Mouse (Mus musculus): ENCODE measurements around the gene Ppp6c. TPM values are rescaled to one million over a fixed set of nuclear protein-coding genes. Genes with fewer than 3 reads are reported as not detected.

The Ppp6c gene
- polyA plus RNA-seq, 1 experiment, result 81.1 TPM

GRCm38 (mm10) chr2:39224621-39225020, 1.6 kb downstream of the Ppp6c start:
- H3K36me3 ChIP-seq (ENCODE audit: control insufficient read depth, insufficient read depth, low read length, poor library complexity, severe bottlenecking), result no peaks in the 10 kb centered on the region
- no peaks in the 10 kb centered on the region for H3K27me3 ChIP-seq (ENCODE audit: control insufficient read depth, insufficient read depth, low read length, poor library complexity, severe bottlenecking)
- H3K9ac ChIP-seq (ENCODE audit: low read depth, poor library complexity, severe bottlenecking), result 0 out of 2 replicates have a peak overlapping the region, but pooled peaks have one; percentile 84
- no peak overlapping the region for H3K4me3 ChIP-seq (ENCODE audit: low read depth, low read length)
- no peaks in the 10 kb centered on the region for H3K9me3 ChIP-seq (replicated peaks; ENCODE audit: control insufficient read depth, insufficient read depth, low read length, poor library complexity, severe bottlenecking)
- H3K4me1 ChIP-seq (ENCODE audit: control insufficient read depth, insufficient read depth, low read length), result no peaks in the 10 kb centered on the region
- no peak overlapping the region for H3K27ac ChIP-seq (ENCODE audit: insufficient read depth, low read length)
- TF ChIP-seq POLR2A (IDR thresholded peaks at IDR 0.05; ENCODE audit: insufficient read depth, low read length), result no peak
- no peak for TF ChIP-seq EP300 (IDR thresholded peaks at IDR 0.05; ENCODE audit: insufficient read depth, low read depth, low read length)
- no peak for TF ChIP-seq CTCF (IDR thresholded peaks at IDR 0.05; ENCODE audit: low read depth, low read length)

GRCm38 (mm10) chr2:39220010-39220409, 6.2 kb downstream of the Ppp6c start:
- Histone ChIP-seq H3K9ac (ENCODE audit: low read depth, poor library complexity, severe bottlenecking) (no peak overlapping the region), H3K27ac (ENCODE audit: insufficient read depth, low read length) (no peak overlapping the region), H3K4me1 (ENCODE audit: control insufficient read depth, insufficient read depth, low read length) (no peaks in the 10 kb centered on the region), H3K27me3 (ENCODE audit: control insufficient read depth, insufficient read depth, low read length, poor library complexity, severe bottlenecking) (no peaks in the 10 kb centered on the region), H3K36me3 (ENCODE audit: control insufficient read depth, insufficient read depth, low read length, poor library complexity, severe bottlenecking) (no peaks in the 10 kb centered on the region), H3K9me3 (replicated peaks; ENCODE audit: control insufficient read depth, insufficient read depth, low read length, poor library complexity, severe bottlenecking) (no peaks in the 10 kb centered on the region), H3K4me3 (ENCODE audit: low read depth, low read length) (no peak overlapping the region)
- no peak for TF ChIP-seq POLR2A (IDR thresholded peaks at IDR 0.05; ENCODE audit: insufficient read depth, low read length)
- no peak for TF ChIP-seq CTCF (IDR thresholded peaks at IDR 0.05; ENCODE audit: low read depth, low read length)
- TF ChIP-seq EP300 (IDR thresholded peaks at IDR 0.05; ENCODE audit: insufficient read depth, low read depth, low read length), result no peak

- no peaks in the 10 kb centered on the region for H3K4me1 ChIP-seq (ENCODE audit: control insufficient read depth, insufficient read depth, low read length)
- TF ChIP-seq POLR2A (IDR thresholded peaks at IDR 0.05; ENCODE audit: insufficient read depth, low read length) (no peak), EP300 (IDR thresholded peaks at IDR 0.05; ENCODE audit: insufficient read depth, low read depth, low read length) (no peak), CTCF (IDR thresholded peaks at IDR 0.05; ENCODE audit: low read depth, low read length) (no peak)
- H3K27me3 ChIP-seq (ENCODE audit: control insufficient read depth, insufficient read depth, low read length, poor library complexity, severe bottlenecking), result no peaks in the 10 kb centered on the region
- no peak overlapping the region for H3K9ac ChIP-seq (ENCODE audit: low read depth, poor library complexity, severe bottlenecking)
- H3K4me3 ChIP-seq (ENCODE audit: low read depth, low read length), result no peak overlapping the region
- no peaks in the 10 kb centered on the region for H3K36me3 ChIP-seq (ENCODE audit: control insufficient read depth, insufficient read depth, low read length, poor library complexity, severe bottlenecking)
- no peaks in the 10 kb centered on the region for H3K9me3 ChIP-seq (replicated peaks; ENCODE audit: control insufficient read depth, insufficient read depth, low read length, poor library complexity, severe bottlenecking)
- H3K27ac ChIP-seq (ENCODE audit: insufficient read depth, low read length), result no peak overlapping the region
Measured at GRCm38 (mm10) chr2:39219034-39219433, 7.2 kb downstream of the Ppp6c start.

- Histone ChIP-seq H3K9me3 (replicated peaks; ENCODE audit: control insufficient read depth, insufficient read depth, low read length, poor library complexity, severe bottlenecking) (no peaks in the 10 kb centered on the region), H3K4me1 (ENCODE audit: control insufficient read depth, insufficient read depth, low read length) (no peaks in the 10 kb centered on the region), H3K36me3 (ENCODE audit: control insufficient read depth, insufficient read depth, low read length, poor library complexity, severe bottlenecking) (no peaks in the 10 kb centered on the region), H3K27ac (ENCODE audit: insufficient read depth, low read length) (no peak overlapping the region), H3K4me3 (ENCODE audit: low read depth, low read length) (no peak overlapping the region), H3K9ac (ENCODE audit: low read depth, poor library complexity, severe bottlenecking) (no peak overlapping the region), H3K27me3 (ENCODE audit: control insufficient read depth, insufficient read depth, low read length, poor library complexity, severe bottlenecking) (no peaks in the 10 kb centered on the region)
- no peak for TF ChIP-seq POLR2A (IDR thresholded peaks at IDR 0.05; ENCODE audit: insufficient read depth, low read length)
- no peak for TF ChIP-seq CTCF (IDR thresholded peaks at IDR 0.05; ENCODE audit: low read depth, low read length)
- no peak for TF ChIP-seq EP300 (IDR thresholded peaks at IDR 0.05; ENCODE audit: insufficient read depth, low read depth, low read length)
Measured at GRCm38 (mm10) chr2:39217150-39217549, 9.1 kb downstream of the Ppp6c start.

GRCm38 (mm10) chr2:39210738-39211137, 15.5 kb downstream of the Ppp6c start:
- Histone ChIP-seq H3K4me3 (ENCODE audit: low read depth, low read length) (no peak overlapping the region), H3K4me1 (ENCODE audit: control insufficient read depth, insufficient read depth, low read length) (no peaks in the 10 kb centered on the region), H3K27me3 (ENCODE audit: control insufficient read depth, insufficient read depth, low read length, poor library complexity, severe bottlenecking) (no peaks in the 10 kb centered on the region), H3K9ac (ENCODE audit: low read depth, poor library complexity, severe bottlenecking) (no peak overlapping the region), H3K36me3 (ENCODE audit: control insufficient read depth, insufficient read depth, low read length, poor library complexity, severe bottlenecking) (peaks cover 2% of the 10 kb centered on the region; the same call in 1 of the 2 replicates), H3K9me3 (replicated peaks; ENCODE audit: control insufficient read depth, insufficient read depth, low read length, poor library complexity, severe bottlenecking) (no peaks in the 10 kb centered on the region), H3K27ac (ENCODE audit: insufficient read depth, low read length) (no peak overlapping the region)
- TF ChIP-seq CTCF (IDR thresholded peaks at IDR 0.05; ENCODE audit: low read depth, low read length) (no peak), EP300 (IDR thresholded peaks at IDR 0.05; ENCODE audit: insufficient read depth, low read depth, low read length) (no peak), POLR2A (IDR thresholded peaks at IDR 0.05; ENCODE audit: insufficient read depth, low read length) (no peak)

GRCm38 (mm10) chr2:39203359-39203758, 22.9 kb downstream of the Ppp6c start:
- TF ChIP-seq POLR2A (IDR thresholded peaks at IDR 0.05; ENCODE audit: insufficient read depth, low read length) (no peak), EP300 (IDR thresholded peaks at IDR 0.05; ENCODE audit: insufficient read depth, low read depth, low read length) (no peak), CTCF (IDR thresholded peaks at IDR 0.05; ENCODE audit: low read depth, low read length) (no peak)

More at GRCm38 (mm10) chr2:39203359-39203758, 22.9 kb downstream of the Ppp6c start:
- no peak overlapping the region for H3K9ac ChIP-seq (ENCODE audit: low read depth, poor library complexity, severe bottlenecking)
- peaks cover 3% of the 10 kb centered on the region for H3K36me3 ChIP-seq (ENCODE audit: control insufficient read depth, insufficient read depth, low read length, poor library complexity, severe bottlenecking)
- H3K27me3 ChIP-seq (ENCODE audit: control insufficient read depth, insufficient read depth, low read length, poor library complexity, severe bottlenecking), result no peaks in the 10 kb centered on the region
- no peak overlapping the region for H3K4me3 ChIP-seq (ENCODE audit: low read depth, low read length)
- H3K9me3 ChIP-seq (replicated peaks; ENCODE audit: control insufficient read depth, insufficient read depth, low read length, poor library complexity, severe bottlenecking), result no peaks in the 10 kb centered on the region
- no peak overlapping the region for H3K27ac ChIP-seq (ENCODE audit: insufficient read depth, low read length)
- H3K4me1 ChIP-seq (ENCODE audit: control insufficient read depth, insufficient read depth, low read length), result no peaks in the 10 kb centered on the region
